Mouse (Mus musculus) cerebellum, postnatal 10 days (tissue): ENCODE data around the gene Cyp1a1.
"Not testable (repeated sequence)": the region's sequence is repeated elsewhere in the genome, so short reads cannot be mapped to it uniquely, and the experiment has no call there.

Source experiments
- DNase-seq, 2 experiments: peaks; one replicate each; pipeline ENCODE4 v3.0.0; 2021; ENCODE audit warnings: mixed read lengths in 2 of 2

Cyp1a1 gene

GRCm38 (mm10) chr9:57706496-57706895, 18.8 kb downstream of the Cyp1a1 start:
- DNase-seq = no peak

GRCm38 (mm10) chr9:57708068-57708719, 20.5 kb downstream of the Cyp1a1 start, which contains the start of gene Edc3:
Gene Edc3 (plus strand): TSS chr9:57708540.
- peak; percentile 95 to 96 for DNase-seq

- peak; percentile 74 to 78 for DNase-seq
These were observed 21.1 kb downstream of the Cyp1a1 start for GRCm38 (mm10) chr9:57708720-57709274.

- DNase-seq = not testable (repeated sequence)
These were observed 22.5 kb downstream of the Cyp1a1 start for GRCm38 (mm10) chr9:57710214-57710613.

GRCm38 (mm10) chr9:57712194-57712593, 24.5 kb downstream of the Cyp1a1 start:
- peak in 1 of 2 experiments; percentile 35 for DNase-seq

GRCm38 (mm10) chr9:57718408-57718807, 30.7 kb downstream of the Cyp1a1 start:
- DNase-seq = peak; percentile 21 to 48

GRCm38 (mm10) chr9:57720736-57721135, 33.0 kb downstream of the Cyp1a1 start:
- no peak for DNase-seq

GRCm38 (mm10) chr9:57722371-57722770, 34.6 kb downstream of the Cyp1a1 start:
- DNase-seq = no peak

- DNase-seq = peak; percentile 46 to 73
These were observed 35.6 kb downstream of the Cyp1a1 start for GRCm38 (mm10) chr9:57723315-57723715.

GRCm38 (mm10) chr9:57723796-57724195, 36.1 kb downstream of the Cyp1a1 start:
- no peak for DNase-seq

- DNase-seq = no peak
These were observed 37.0 kb downstream of the Cyp1a1 start for GRCm38 (mm10) chr9:57724701-57725100.

- DNase-seq = peak; percentile 66 to 71
These were observed 40.6 kb downstream of the Cyp1a1 start for GRCm38 (mm10) chr9:57728312-57728711.

GRCm38 (mm10) chr9:57733606-57734005, 45.9 kb downstream of the Cyp1a1 start:
- no peak for DNase-seq

GRCm38 (mm10) chr9:57739863-57740262, 52.1 kb downstream of the Cyp1a1 start:
- DNase-seq = no peak

GRCm38 (mm10) chr9:57744462-57745091, 56.8 kb downstream of the Cyp1a1 start:
- peak; percentile 65 to 66 for DNase-seq

- no peak for DNase-seq
These were observed 59.3 kb downstream of the Cyp1a1 start for GRCm38 (mm10) chr9:57747067-57747466.

GRCm38 (mm10) chr9:57748137-57748536, 60.4 kb downstream of the Cyp1a1 start:
- peak; percentile 87 to 91 for DNase-seq

- no peak for DNase-seq
These were observed 61.1 kb downstream of the Cyp1a1 start for GRCm38 (mm10) chr9:57748831-57749230.

- no peak for DNase-seq
These were observed 63.2 kb downstream of the Cyp1a1 start for GRCm38 (mm10) chr9:57750901-57751300.
